Mouse (Mus musculus) ES-E14 (cell line): ENCODE measurements around the gene Olfr586.

Source experiments
- CHD2 ChIP-seq: IDR thresholded peaks from 2 replicates; pipeline ENCODE4 v1.6.1; 2014; ENCODE audit warnings: mild to moderate bottlenecking, low read depth, low read length, inconsistent platforms
- HCFC1 ChIP-seq: IDR thresholded peaks from 2 replicates; pipeline ENCODE4 v1.6.1; 2012; ENCODE audit warnings: low read length, inconsistent platforms, borderline replicate concordance; ENCODE audit not compliant: insufficient read depth
- ZNF384 ChIP-seq: IDR thresholded peaks from 2 replicates; pipeline ENCODE4 v1.6.1; 2012; ENCODE audit warnings: low read depth, low read length, inconsistent platforms

DNA sequence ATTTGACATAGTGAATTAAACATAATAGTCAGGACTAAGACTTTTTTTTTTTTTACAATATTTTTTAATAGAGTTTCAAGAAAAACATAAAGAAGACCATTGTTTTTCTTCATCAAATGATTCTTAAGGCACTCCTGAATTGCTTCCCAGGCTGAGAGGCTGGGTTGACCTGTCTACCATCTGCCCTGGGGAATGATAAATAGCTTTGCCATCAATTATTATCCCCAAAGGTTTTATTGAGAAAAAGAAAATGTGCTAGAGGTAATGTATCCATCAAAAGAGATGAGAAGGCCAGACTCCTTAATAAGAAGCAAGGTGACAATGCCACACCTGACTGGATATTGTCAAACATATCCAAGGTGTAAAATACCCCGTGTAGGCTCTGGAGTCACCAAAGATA is 15.1 kb upstream of the Olfr586 start, which contains the start of gene Olfr588-ps1:
- TF ChIP-seq ZNF384 (no peak), HCFC1 (no peak), CHD2 (no peak)
